Mouse (Mus musculus): ENCODE results near the gene Mia2.

DNA sequence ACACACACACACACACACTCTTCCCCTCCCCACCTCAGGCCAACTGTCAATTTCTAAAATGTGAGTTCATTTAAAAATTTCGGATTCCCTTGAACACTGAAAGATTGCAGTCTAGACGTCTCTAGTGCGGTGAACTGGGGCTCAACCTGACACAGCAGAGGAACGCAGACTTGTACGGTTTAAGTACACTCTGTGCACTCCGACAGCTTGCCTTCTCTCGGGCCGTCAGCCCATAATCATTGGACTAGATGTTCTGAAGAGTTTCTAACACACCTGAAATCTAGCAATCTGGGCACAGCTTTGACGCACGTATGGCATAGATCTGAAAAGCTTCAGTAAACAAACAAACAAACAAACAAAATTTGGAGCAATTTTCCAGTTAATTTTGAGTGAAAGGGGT is 32.9 kb downstream of the Mia2 start:
- TF ChIP-seq TCF12 (IDR thresholded peaks at IDR 0.05; ENCODE audit: low read depth, low read length), result no peak
- TF ChIP-seq HCFC1 (IDR thresholded peaks at IDR 0.05; ENCODE audit: low read depth, low read length), result no peak
- no peak for TF ChIP-seq RCOR1 (IDR thresholded peaks at IDR 0.05; ENCODE audit: low read depth, low read length)
- no peak for TF ChIP-seq POLR2AphosphoS5 (IDR thresholded peaks at IDR 0.05; ENCODE audit: borderline replicate concordance, low read depth, low read length)
- no peak for TF ChIP-seq POLR2A (IDR thresholded peaks at IDR 0.05; ENCODE audit: control insufficient read depth in 1 of 2, insufficient read depth in 1 of 2, low read depth in 1 of 2, low read length in 2 of 2, poor library complexity in 1 of 2)
- no peak for TF ChIP-seq CTCF (IDR thresholded peaks at IDR 0.05 in 2 of 3, conservative IDR thresholded peaks at IDR 0.05 in 1 of 3; ENCODE audit: control insufficient read depth in 1 of 3, insufficient read depth in 1 of 3, low read depth in 2 of 3, low read length in 3 of 3, poor library complexity in 1 of 3, severe bottlenecking in 1 of 3)
- no peak for TF ChIP-seq USF1 (IDR thresholded peaks at IDR 0.05; ENCODE audit: low read depth, low read length)
- no peak for TF ChIP-seq TAL1 (IDR thresholded peaks at IDR 0.05; ENCODE audit: low read length)
